Mouse (Mus musculus): ENCODE data around the gene Aplnr. TPM values are rescaled to one million over a fixed set of nuclear protein-coding genes. Genes with fewer than 3 reads are reported as not detected.

Gene Aplnr
- total and polyA plus RNA-seq, 3 experiments = not detected

GRCm38 (mm10) chr2:85187582-85188151, 51.6 kb downstream of the Aplnr start:
- no peak overlapping the region for H3K9ac ChIP-seq (ENCODE audit: insufficient read depth, low read depth)

More at GRCm38 (mm10) chr2:85187582-85188151, 51.6 kb downstream of the Aplnr start:
- dilution Hi-C loops (cut with MboI; ENCODE audit: extremely low pct_ligation_motif_present, extremely low pct_unique_long_range_greater_than_20kb, low sequenced_read_pairs) (no loop called here), in situ Hi-C loops (cut with MboI; ENCODE audit: low pct_ligation_motif_present, low pct_unique_long_range_greater_than_20kb, low sequenced_read_pairs) (no loop called here)
- Histone ChIP-seq H3K9me3 (replicated peaks; ENCODE audit: low read length) (no peaks in the 10 kb centered on the region), H3K4me2 (ENCODE audit: insufficient read depth, low read depth, poor library complexity, severe bottlenecking) (no peak overlapping the region), H3K36me3 (replicated peaks in 1 of 2; ENCODE audit: control insufficient read depth in 1 of 2, insufficient read depth in 1 of 2, low read length in 1 of 2) (no peaks in the 10 kb centered on the region), H3K27me3 (replicated peaks) (peaks cover 26% of the 10 kb centered on the region), H3K27ac (ENCODE audit: insufficient read depth, low read depth) (no peak overlapping the region), H3K4me3 (replicated peaks in 1 of 3; ENCODE audit: low read depth in 2 of 3, low read length in 2 of 3, poor library complexity in 1 of 3) (no peak overlapping the region), H3K4me1 (ENCODE audit: control insufficient read depth in 1 of 2, insufficient read depth in 2 of 2) (no peaks in the 10 kb centered on the region), H3K79me2 (replicated peaks; ENCODE audit: control insufficient read depth, extremely low read depth, insufficient read depth, poor library complexity, severe bottlenecking) (no peaks in the 10 kb centered on the region)
- TF ChIP-seq EP300 (IDR thresholded peaks at IDR 0.05; ENCODE audit: low read length) (no peak), NRF1 (IDR thresholded peaks at IDR 0.05; ENCODE audit: low read depth, low read length) (no peak), BHLHE40 (IDR thresholded peaks at IDR 0.05; ENCODE audit: low read depth, low read length) (no peak), MXI1 (IDR thresholded peaks at IDR 0.05; ENCODE audit: low read depth, low read length) (no peak), CHD1 (IDR thresholded peaks at IDR 0.05; ENCODE audit: low read depth, low read length) (no peak), MAX (IDR thresholded peaks at IDR 0.05; ENCODE audit: low read length) (no peak), ZNF384 (IDR thresholded peaks at IDR 0.05; ENCODE audit: low read depth, low read length) (no peak), CTCF (conservative IDR thresholded peaks at IDR 0.05 in 1 of 2, IDR thresholded peaks at IDR 0.05 in 1 of 2; ENCODE audit: low read depth in 2 of 2, low read length in 2 of 2) (no peak), ZC3H11A (IDR thresholded peaks at IDR 0.05; ENCODE audit: low read depth, low read length) (no peak), SMC3 (IDR thresholded peaks at IDR 0.05; ENCODE audit: low read depth, low read length) (no peak), ELF1 (IDR thresholded peaks at IDR 0.05; ENCODE audit: low read depth, low read length) (no peak), HCFC1 (IDR thresholded peaks at IDR 0.05; ENCODE audit: low read depth, low read length) (no peak), ETS1 (conservative IDR thresholded peaks at IDR 0.05; ENCODE audit: low read depth, low read length) (no peak), RAD21 (IDR thresholded peaks at IDR 0.05; ENCODE audit: low read depth, low read length) (no peak), MEF2A (IDR thresholded peaks at IDR 0.05; ENCODE audit: borderline replicate concordance, low read depth, low read length) (no peak), MYC (IDR thresholded peaks at IDR 0.05; ENCODE audit: low read depth, low read length) (no peak), SIN3A (IDR thresholded peaks at IDR 0.05; ENCODE audit: low read length) (no peak), CHD2 (IDR thresholded peaks at IDR 0.05; ENCODE audit: low read length) (no peak)
- no peak for DNase-seq (ENCODE audit: extremely low read depth)

Other genes starting within 250 kb of the Aplnr start
- not detected in 2 replicates for gene Rtn4rl2, start 249.5 kb upstream of the Aplnr start, total RNA-seq (2012; rRNA removed)
- gene Rtn4rl2, start 249.5 kb upstream of the Aplnr start, total RNA-seq (2014; rRNA removed) = not detected in 2 replicates
- not detected in 2 replicates for gene Rtn4rl2, start 249.5 kb upstream of the Aplnr start, polyA plus RNA-seq (2012; ENCODE audit: insufficient read length, low read depth)
- gene Slc43a3, start 199.6 kb upstream of the Aplnr start, total RNA-seq (2012; rRNA removed) = 121 and 136 TPM in 2 replicates
- gene Slc43a3, start 199.6 kb upstream of the Aplnr start, total RNA-seq (2014; rRNA removed) = 163 and 176 TPM in 2 replicates
- 140 and 174 TPM in 2 replicates for gene Slc43a3, start 199.6 kb upstream of the Aplnr start, polyA plus RNA-seq (2012; ENCODE audit: insufficient read length, low read depth)
- 0.81 and 1.5 TPM in 2 replicates for gene Prg2, start 155.8 kb upstream of the Aplnr start, total RNA-seq (2012; rRNA removed)
- gene Prg2, start 155.8 kb upstream of the Aplnr start, total RNA-seq (2014; rRNA removed) = 0.60 and 1.1 TPM in 2 replicates
- 0.49 and 0.93 TPM in 2 replicates for gene Prg2, start 155.8 kb upstream of the Aplnr start, polyA plus RNA-seq (2012; ENCODE audit: insufficient read length, low read depth)
- not detected in 2 replicates for gene Prg3, start 148.0 kb upstream of the Aplnr start, total RNA-seq (2012; rRNA removed)
- gene Prg3, start 148.0 kb upstream of the Aplnr start, total RNA-seq (2014; rRNA removed) = not detected in 2 replicates
- gene Prg3, start 148.0 kb upstream of the Aplnr start, polyA plus RNA-seq (2012; ENCODE audit: insufficient read length, low read depth) = not detected in 2 replicates
- gene Ssrp1, start 99.0 kb upstream of the Aplnr start, total RNA-seq (2012; rRNA removed) = 241 and 287 TPM in 2 replicates
- gene Ssrp1, start 99.0 kb upstream of the Aplnr start, total RNA-seq (2014; rRNA removed) = 287 and 297 TPM in 2 replicates
- gene Ssrp1, start 99.0 kb upstream of the Aplnr start, polyA plus RNA-seq (2012; ENCODE audit: insufficient read length, low read depth) = 437 and 585 TPM in 2 replicates
- 2.4 and 7.1 TPM in 2 replicates for gene P2rx3, start 98.8 kb upstream of the Aplnr start, total RNA-seq (2012; rRNA removed)
- 1.7 and 2.2 TPM in 2 replicates for gene P2rx3, start 98.8 kb upstream of the Aplnr start, total RNA-seq (2014; rRNA removed)
- 3.7 and 4.7 TPM in 2 replicates for gene P2rx3, start 98.8 kb upstream of the Aplnr start, polyA plus RNA-seq (2012; ENCODE audit: insufficient read length, low read depth)
- 3.8 and 7.5 TPM in 2 replicates for gene Tnks1bp1, start 88.2 kb upstream of the Aplnr start, total RNA-seq (2012; rRNA removed)
- 1.5 TPM in 2 replicates for gene Tnks1bp1, start 88.2 kb upstream of the Aplnr start, total RNA-seq (2014; rRNA removed)
- 3.9 and 4.0 TPM in 2 replicates for gene Tnks1bp1, start 88.2 kb upstream of the Aplnr start, polyA plus RNA-seq (2012; ENCODE audit: insufficient read length, low read depth)
- 0.04 TPM in 1 of 2 replicates, not detected in the other for gene Lrrc55, start 61.0 kb downstream of the Aplnr start, total RNA-seq (2012; rRNA removed)
- gene Lrrc55, start 61.0 kb downstream of the Aplnr start, total RNA-seq (2014; rRNA removed) = not detected in 2 replicates
- 0.08 TPM in 1 of 2 replicates, not detected in the other for gene Lrrc55, start 61.0 kb downstream of the Aplnr start, polyA plus RNA-seq (2012; ENCODE audit: insufficient read length, low read depth)
- gene Olfr987, start 203.1 kb downstream of the Aplnr start, total RNA-seq (2012; rRNA removed) = not detected in 2 replicates
- gene Olfr987, start 203.1 kb downstream of the Aplnr start, total RNA-seq (2014; rRNA removed) = not detected in 2 replicates
- gene Olfr987, start 203.1 kb downstream of the Aplnr start, polyA plus RNA-seq (2012; ENCODE audit: insufficient read length, low read depth) = not detected in 2 replicates
- gene Olfr988, start 227.0 kb downstream of the Aplnr start, total RNA-seq (2012; rRNA removed) = not detected in 2 replicates
- not detected in 2 replicates for gene Olfr988, start 227.0 kb downstream of the Aplnr start, total RNA-seq (2014; rRNA removed)
- not detected in 2 replicates for gene Olfr988, start 227.0 kb downstream of the Aplnr start, polyA plus RNA-seq (2012; ENCODE audit: insufficient read length, low read depth)